Mouse (Mus musculus) neural tube, embryonic 15.5 days (tissue): ENCODE measurements around the gene Nfib. TPM values are rescaled to one million over a fixed set of nuclear protein-coding genes. Genes with fewer than 3 reads are reported as not detected.
A peak's percentile ranks its signal among the peaks of the same experiment; 100 is the strongest.
"Not testable (repeated sequence)": the region's sequence is repeated elsewhere in the genome, so short reads cannot be mapped to it uniquely, and the experiment has no call there.

Experiments
- ATAC-seq: fragments of 200-750 bp; cut with Nextera tagmentation; 2 replicates; pipeline ENCODE4 v1.8.0; 2017; ENCODE audit warnings: mild to moderate bottlenecking, moderate TSS enrichment, moderate library complexity; ENCODE audit not compliant: low FRiP score
- H3K27ac ChIP-seq: fragments of 300-500 bp; sonication (generic); replicated peaks from 2 replicates; pipeline ENCODE4 v1.5.1; 2015; ENCODE audit warnings: mild to moderate bottlenecking, inconsistent platforms
- H3K27me3 ChIP-seq: fragments of 300-500 bp; sonication (generic); replicated peaks from 2 replicates; pipeline ENCODE4 v1.6.1; 2015; ENCODE audit warnings: inconsistent platforms
- H3K36me3 ChIP-seq: fragments of 300-500 bp; sonication (generic); 2 replicates; pipeline ENCODE4 v1.6.1; 2015; ENCODE audit warnings: inconsistent platforms
- H3K4me1 ChIP-seq: fragments of 300-500 bp; sonication (generic); 2 replicates; pipeline ENCODE4 v1.6.1; 2015; ENCODE audit warnings: inconsistent platforms
- H3K4me2 ChIP-seq: fragments of 300-500 bp; sonication (generic); 2 replicates; pipeline ENCODE4 v1.6.1; 2015; ENCODE audit warnings: inconsistent platforms, mild to moderate bottlenecking, moderate library complexity
- H3K4me3 ChIP-seq: fragments of 300-500 bp; sonication (generic); replicated peaks from 2 replicates; pipeline ENCODE4 v1.5.1; 2015; ENCODE audit warnings: mild to moderate bottlenecking, inconsistent platforms
- H3K9ac ChIP-seq: fragments of 300-500 bp; sonication (generic); replicated peaks from 2 replicates; pipeline ENCODE4 v1.6.1; 2015; ENCODE audit warnings: mild to moderate bottlenecking, inconsistent platforms
- H3K9me3 ChIP-seq: fragments of 300-500 bp; sonication (generic); replicated peaks from 2 replicates; pipeline ENCODE4 v1.6.1; 2016; ENCODE audit warnings: inconsistent platforms
- WGBS: fragments of 180-500 bp; shearing (Covaris S2); methylation state at CpG from one replicate; pipeline ENCODE4 v1.1.7; 2015; ENCODE audit warnings: mixed read lengths; 5-methylcytosine and 5-hydroxymethylcytosine counted together
- polyA plus RNA-seq: library from polyadenylated mRNA; unstranded; fragments of >200 nt; fragmentation: Nextera tagmentation; extraction: Ambion mirVana; gene quantifications from 2 replicates; pipeline ENCODE4 v1.2.1, GENCODE M21; 2015

Nfib gene
- polyA plus RNA-seq, 1 experiment from 2014 or later, result 58.4 TPM

DNA sequence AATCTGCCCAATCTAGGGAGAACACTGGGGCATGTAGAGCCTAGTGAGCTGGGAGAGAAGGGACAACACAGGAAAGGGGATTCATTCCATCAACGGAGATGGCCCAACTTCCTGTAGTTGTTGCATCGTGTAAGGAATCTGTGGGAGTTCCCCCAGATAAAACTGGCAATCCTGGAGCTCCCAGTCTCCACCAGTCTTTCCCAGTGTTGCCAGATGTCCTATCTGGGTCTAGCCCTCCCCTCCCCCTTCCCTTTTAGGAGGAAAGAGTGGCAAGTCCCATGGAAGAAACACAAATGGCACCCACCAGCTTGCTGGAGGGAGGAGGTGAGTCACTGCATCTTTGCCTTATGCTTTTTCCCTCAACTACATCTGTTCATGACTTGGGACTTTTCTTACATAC lies 417.4 kb downstream of the Nfib start:
- Histone ChIP-seq H3K4me3 (no peak overlapping the region), H3K9ac (no peak overlapping the region), H3K4me2 (no peak overlapping the region), H3K36me3 (no peaks in the 10 kb centered on the region), H3K9me3 (no peaks in the 10 kb centered on the region), H3K4me1 (peaks cover 11% of the 10 kb centered on the region; the same call in 1 of the 2 replicates), H3K27ac (no peak overlapping the region), H3K27me3 (no peaks in the 10 kb centered on the region)
- 86% methylated on average over 2 of the region's 2 CpGs for WGBS
- ATAC-seq, result no peak

DNA sequence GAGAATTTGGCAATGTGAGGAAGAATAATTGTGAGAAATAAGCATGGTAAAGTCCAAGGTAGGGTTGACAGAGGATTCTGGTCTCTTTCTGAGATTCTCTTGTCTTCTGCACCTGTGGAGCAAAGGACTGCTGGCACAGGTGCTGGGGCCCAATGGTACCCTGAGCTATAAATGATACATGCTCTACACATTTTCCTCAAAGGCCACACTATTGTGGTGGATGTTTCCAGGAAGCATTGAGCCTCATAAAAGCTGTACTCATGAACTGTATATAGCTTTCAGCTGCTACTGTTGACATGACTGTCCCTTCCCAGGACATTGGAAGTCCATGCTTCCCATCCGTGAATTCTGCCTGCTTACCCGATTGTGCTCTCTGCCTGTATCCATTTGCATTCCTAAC lies 418.1 kb downstream of the Nfib start:
- Histone ChIP-seq H3K27ac (no peak overlapping the region), H3K4me3 (no peak overlapping the region), H3K4me1 (peaks cover 11% of the 10 kb centered on the region; the same call in 1 of the 2 replicates), H3K27me3 (no peaks in the 10 kb centered on the region), H3K9me3 (no peaks in the 10 kb centered on the region), H3K4me2 (no peak overlapping the region), H3K36me3 (no peaks in the 10 kb centered on the region), H3K9ac (no peak overlapping the region)
- 95% methylated on average over 2 of the region's 2 CpGs for WGBS
- no peak for ATAC-seq

DNA sequence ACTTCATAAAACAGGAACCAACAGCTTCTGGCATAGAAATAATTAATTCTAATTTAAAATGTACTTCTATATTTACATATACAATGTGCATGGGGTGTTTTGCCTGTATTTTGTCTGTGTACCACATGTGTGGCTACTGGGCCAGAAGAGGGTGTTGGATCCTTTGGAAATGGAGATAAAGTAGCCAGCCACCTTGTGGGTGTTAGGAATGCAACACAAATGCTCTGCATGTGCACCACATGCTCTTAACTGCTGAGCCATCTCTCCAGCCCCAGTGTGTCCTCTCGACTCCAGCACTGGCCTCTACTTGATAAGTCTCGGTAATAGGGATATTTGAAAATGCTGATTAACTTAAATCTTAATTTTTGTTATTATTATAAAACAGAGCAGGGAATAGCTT lies 418.6 kb downstream of the Nfib start:
- WGBS, result 91% methylated on average over 2 of the region's 2 CpGs

DNA sequence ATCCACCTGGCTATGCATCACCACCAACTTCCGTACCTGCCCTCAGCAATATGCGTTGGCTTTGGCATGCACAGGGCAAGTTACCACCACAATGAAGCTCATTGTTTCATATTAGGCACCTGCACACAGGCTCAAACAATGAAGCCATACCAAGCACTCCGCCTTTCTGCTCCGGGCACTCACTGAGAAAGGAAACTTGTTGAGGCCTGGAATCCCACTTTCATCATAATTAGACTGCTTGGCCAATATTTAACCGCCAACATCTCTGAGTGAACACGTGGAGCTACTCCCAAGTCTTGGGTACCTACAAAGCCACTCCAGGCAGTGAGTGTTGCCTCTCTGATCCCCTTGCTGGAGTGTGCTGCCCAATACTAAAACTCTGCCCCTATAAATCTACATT lies 422.0 kb downstream of the Nfib start:
- H3K9ac ChIP-seq, result no peak overlapping the region
- H3K4me1 ChIP-seq, result no peaks in the 10 kb centered on the region
- H3K9me3 ChIP-seq, result no peaks in the 10 kb centered on the region
- WGBS, result 91% methylated on average over 6 of the region's 6 CpGs
- no peak overlapping the region for H3K4me2 ChIP-seq
- H3K27ac ChIP-seq, result no peak overlapping the region
- no peak for ATAC-seq
- H3K4me3 ChIP-seq, result no peak overlapping the region
- H3K27me3 ChIP-seq, result no peaks in the 10 kb centered on the region
- H3K36me3 ChIP-seq, result no peaks in the 10 kb centered on the region

More for the DNA sequence above, 418.6 kb downstream of the Nfib start:
- Histone ChIP-seq H3K27me3 (no peaks in the 10 kb centered on the region), H3K9me3 (no peaks in the 10 kb centered on the region), H3K36me3 (no peaks in the 10 kb centered on the region), H3K9ac (no peak overlapping the region), H3K4me1 (peaks cover 11% of the 10 kb centered on the region; the same call in 1 of the 2 replicates), H3K4me2 (no peak overlapping the region), H3K4me3 (no peak overlapping the region), H3K27ac (no peak overlapping the region)
- no peak for ATAC-seq

DNA sequence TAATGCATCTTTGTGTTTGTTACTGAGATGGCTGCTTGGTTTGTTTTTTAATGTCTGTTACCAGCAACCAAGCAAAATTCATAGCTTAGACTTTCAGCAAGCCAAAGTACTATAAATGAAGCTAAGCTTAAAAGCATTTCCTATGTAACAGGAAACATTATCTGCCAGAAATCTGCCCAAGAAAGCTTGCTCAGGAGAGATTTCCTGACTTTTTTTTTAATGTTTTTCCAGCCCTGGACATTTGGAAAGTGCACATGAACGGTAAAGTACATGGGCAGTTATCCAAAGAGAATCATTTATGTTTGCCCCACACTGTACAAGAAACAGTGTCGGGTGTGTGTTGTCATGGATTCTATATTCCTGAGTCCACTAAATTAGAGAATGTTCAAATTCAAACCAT lies 429.6 kb downstream of the Nfib start:
- H3K27ac ChIP-seq, result no peak overlapping the region
- H3K36me3 ChIP-seq, result no peaks in the 10 kb centered on the region
- H3K4me1 ChIP-seq, result 0 out of 2 replicates have a peak, but pooled peaks cover 2% of the 10 kb centered on the region
- WGBS, result 74% methylated on average over 2 of the region's 2 CpGs
- H3K9ac ChIP-seq, result no peak overlapping the region
- H3K9me3 ChIP-seq, result no peaks in the 10 kb centered on the region
- no peak overlapping the region for H3K4me3 ChIP-seq
- H3K27me3 ChIP-seq, result no peaks in the 10 kb centered on the region
- H3K4me2 ChIP-seq, result no peak overlapping the region
- no peak for ATAC-seq

DNA sequence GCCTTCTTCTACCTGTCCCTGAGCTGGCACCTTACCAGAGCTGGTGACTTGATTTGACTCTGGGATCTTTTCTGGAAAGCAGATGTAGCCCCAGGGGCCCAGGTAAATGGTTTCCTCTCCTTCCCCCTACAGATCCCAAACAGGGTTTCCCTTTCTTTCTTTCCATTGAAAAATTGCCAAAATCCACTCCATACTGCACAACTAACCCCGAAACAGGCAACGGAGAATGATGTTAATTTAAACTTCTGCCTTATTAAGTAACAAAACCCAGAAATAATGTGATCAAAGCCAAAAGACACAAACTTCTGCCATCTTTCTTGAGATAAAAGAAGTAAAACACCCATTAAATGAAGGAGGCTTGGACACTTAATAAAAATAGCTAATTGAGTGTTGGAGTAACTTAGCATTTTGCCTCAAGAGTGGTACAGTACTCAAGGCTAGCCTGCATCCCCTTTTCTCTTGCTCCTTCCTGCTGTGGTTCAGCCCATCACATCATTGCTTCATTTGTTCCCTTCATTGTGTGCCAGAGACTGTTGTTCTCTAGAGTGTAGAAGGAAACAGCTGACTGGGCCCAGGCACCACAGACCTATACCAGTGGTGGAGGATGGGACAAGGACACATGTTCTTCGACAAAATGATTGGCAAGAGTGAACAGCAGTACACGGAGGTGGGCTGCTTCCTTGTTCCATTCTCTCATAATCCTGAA lies 432.3 kb downstream of the Nfib start:
- Histone ChIP-seq H3K27me3 (no peaks in the 10 kb centered on the region), H3K4me1 (0 out of 2 replicates have a peak, but pooled peaks cover 6% of the 10 kb centered on the region), H3K27ac (no peak overlapping the region), H3K9me3 (no peaks in the 10 kb centered on the region), H3K9ac (no peak overlapping the region), H3K4me3 (no peak overlapping the region), H3K4me2 (no peak overlapping the region), H3K36me3 (no peaks in the 10 kb centered on the region)
- WGBS, result 91% methylated on average over 4 of the region's 4 CpGs
- no peak for ATAC-seq

DNA sequence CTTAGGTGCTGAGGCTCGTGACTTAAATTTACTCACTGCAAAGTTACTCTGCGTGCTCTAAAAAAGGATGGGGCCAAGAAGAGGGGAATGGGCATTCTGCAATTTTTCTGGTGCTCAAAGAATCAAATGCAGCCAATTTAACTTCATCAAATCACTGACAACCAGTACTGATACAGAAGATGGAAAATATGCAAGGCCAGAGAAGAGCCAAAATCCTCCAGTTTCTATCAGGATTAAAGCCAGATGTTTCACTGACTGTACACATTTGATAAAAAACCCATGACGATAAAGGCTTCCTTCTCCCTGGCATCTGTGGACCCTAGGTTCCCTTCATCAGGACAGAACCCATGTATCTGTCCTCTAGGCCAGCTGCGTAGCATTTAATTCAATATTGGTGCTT lies 433.5 kb downstream of the Nfib start:
- no peak overlapping the region for H3K27ac ChIP-seq
- H3K4me3 ChIP-seq, result no peak overlapping the region
- 68% methylated on average over 4 of the region's 4 CpGs for WGBS
- H3K9ac ChIP-seq, result no peak overlapping the region
- H3K27me3 ChIP-seq, result no peaks in the 10 kb centered on the region
- no peak overlapping the region for H3K4me2 ChIP-seq
- no peaks in the 10 kb centered on the region for H3K9me3 ChIP-seq
- H3K4me1 ChIP-seq, result 0 out of 2 replicates have a peak, but pooled peaks cover 10% of the 10 kb centered on the region
- ATAC-seq, result no peak
- H3K36me3 ChIP-seq, result no peaks in the 10 kb centered on the region

DNA sequence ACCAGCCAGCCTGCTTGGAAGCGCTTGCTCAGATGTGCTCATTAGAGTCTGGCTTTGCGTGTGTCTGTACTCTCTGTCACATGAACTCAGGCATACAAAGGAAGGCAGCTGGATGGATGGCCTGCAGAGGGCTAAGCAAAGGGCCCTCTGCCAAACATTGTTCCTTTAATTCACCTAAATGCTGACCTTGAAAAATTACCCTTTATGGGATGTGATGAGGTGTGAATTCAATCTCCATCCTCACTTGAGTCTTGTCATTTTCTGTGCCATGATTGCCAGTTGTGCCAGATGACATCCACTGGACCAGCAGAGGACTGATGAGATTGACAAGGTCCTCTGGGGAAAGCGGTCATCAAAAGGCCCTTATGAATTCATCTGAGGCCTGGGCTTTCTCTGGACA lies 434.0 kb downstream of the Nfib start:
- Histone ChIP-seq H3K4me1 (0 out of 2 replicates have a peak, but pooled peaks cover 10% of the 10 kb centered on the region), H3K4me2 (no peak overlapping the region), H3K27me3 (no peaks in the 10 kb centered on the region), H3K36me3 (no peaks in the 10 kb centered on the region), H3K27ac (no peak overlapping the region), H3K4me3 (no peak overlapping the region), H3K9me3 (no peaks in the 10 kb centered on the region), H3K9ac (no peak overlapping the region)
- 51% methylated on average over 3 of the region's 3 CpGs for WGBS
- no peak for ATAC-seq

DNA sequence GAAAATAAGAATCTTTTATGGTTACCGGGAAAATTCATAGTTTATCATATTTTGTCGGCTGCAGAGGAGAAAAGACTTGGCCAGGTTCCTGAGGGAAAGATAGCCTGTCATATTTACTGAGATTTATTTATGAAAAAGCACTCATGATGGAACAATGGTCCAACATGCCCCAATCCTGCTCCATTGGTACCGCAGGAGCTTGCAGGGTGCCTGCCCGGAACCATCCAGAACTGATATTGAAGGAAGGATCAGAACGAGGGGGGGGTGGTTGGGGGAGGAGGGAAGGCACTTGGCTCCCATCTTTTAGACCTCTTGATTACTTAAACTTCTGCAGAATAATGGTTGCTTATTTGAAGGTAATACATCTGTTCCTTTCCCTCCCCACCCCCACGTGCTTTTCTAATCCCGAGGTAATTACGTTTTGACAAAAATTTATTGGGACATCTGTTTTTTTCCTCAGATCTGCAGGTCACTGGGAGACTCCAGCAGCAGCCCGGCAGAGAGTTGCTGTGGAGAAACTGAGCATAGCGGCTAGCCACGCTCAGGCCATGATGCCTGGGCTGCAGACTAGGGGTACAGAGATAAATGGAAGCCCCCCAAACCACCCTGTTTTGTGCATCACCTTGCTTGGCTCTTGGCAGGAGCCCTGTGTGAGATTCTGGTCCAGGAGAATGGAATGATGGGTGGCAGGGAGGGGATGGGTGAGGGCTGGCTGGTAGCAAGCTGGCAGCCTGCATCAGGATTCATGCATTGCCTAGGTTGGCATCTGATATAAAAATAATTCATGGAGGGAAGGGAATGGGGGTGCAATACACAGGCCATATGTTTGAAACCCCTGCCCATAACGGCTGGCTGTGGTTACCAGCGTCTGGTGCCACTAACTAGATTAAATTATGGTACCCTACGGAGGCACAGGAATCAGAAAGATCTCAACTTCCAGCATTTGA lies 437.4 kb downstream of the Nfib start:
- Histone ChIP-seq H3K4me2 (no peak overlapping the region), H3K9me3 (no peaks in the 10 kb centered on the region), H3K9ac (no peak overlapping the region), H3K4me3 (no peak overlapping the region), H3K27ac (no peak overlapping the region), H3K27me3 (no peaks in the 10 kb centered on the region), H3K4me1 (0 out of 2 replicates have a peak, but pooled peaks cover 10% of the 10 kb centered on the region), H3K36me3 (no peaks in the 10 kb centered on the region)
- ATAC-seq, result 0 out of 2 replicates have a peak, but pooled peaks have one; percentile 28
- WGBS, result 47% methylated on average over 14 of the region's 14 CpGs

DNA sequence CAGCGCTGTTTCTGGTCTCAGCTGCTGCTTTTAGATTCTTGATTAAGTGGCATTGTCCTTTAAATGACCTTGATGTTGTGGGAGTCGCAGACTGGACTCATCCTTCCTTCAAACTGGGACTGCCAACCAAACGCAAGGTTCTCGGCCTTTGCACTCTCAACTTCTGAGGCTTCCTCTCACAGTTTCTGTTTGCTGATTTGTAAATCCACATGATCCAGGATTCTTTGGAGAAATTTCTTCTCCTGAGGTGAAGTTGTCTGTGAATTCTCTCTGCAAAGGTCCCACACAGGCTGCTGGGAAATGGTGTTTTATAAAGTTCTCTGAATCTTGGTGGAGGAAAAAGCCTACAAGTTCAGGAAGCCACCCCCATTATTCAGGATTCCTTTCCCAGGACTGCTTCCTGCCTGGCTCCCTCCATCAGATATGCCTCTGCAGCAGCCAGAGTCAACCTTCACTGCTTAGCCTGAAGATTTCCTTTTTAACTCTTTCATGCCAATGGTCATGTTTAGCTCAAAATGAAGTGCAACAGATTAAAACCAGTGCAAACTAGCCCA lies 439.4 kb downstream of the Nfib start:
- WGBS, result 55% methylated on average over 4 of the region's 4 CpGs

DNA sequence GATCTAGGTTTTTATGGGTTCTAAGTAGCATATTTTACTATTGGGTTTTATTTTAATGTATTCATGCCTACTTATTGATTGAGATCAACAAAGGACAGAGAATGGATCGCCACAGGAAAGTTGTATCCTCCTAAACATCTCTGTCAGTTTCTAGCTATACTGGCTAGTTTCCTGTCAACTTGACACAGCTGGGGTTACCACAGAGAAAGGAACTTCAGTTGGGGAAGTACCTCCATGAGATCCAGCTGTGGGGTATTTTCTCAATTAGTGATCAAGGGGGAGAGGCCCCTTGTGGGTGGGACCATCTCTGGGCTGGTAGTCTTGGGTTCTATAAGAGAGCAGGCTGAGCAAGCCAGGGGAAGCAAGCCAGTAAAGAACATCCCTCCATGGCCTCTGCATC lies 447.0 kb downstream of the Nfib start:
- 91% methylated on average over 1 of the region's 1 CpGs for WGBS

More for the DNA sequence above, 439.4 kb downstream of the Nfib start:
- Histone ChIP-seq H3K4me2 (no peak overlapping the region), H3K27ac (no peak overlapping the region), H3K9ac (no peak overlapping the region), H3K4me1 (0 out of 2 replicates have a peak, but pooled peaks cover 9% of the 10 kb centered on the region), H3K4me3 (no peak overlapping the region), H3K27me3 (no peaks in the 10 kb centered on the region), H3K36me3 (no peaks in the 10 kb centered on the region), H3K9me3 (no peaks in the 10 kb centered on the region)
- no peak for ATAC-seq

More for the DNA sequence above, 447.0 kb downstream of the Nfib start:
- not testable (repeated sequence) for H3K4me2 ChIP-seq, H3K36me3 ChIP-seq, H3K4me1 ChIP-seq, H3K9ac ChIP-seq, H3K4me3 ChIP-seq, H3K9me3 ChIP-seq, H3K27me3 ChIP-seq, H3K27ac ChIP-seq, ATAC-seq
